Mouse (Mus musculus): ENCODE data around the gene Tpt1.

Tpt1 gene

DNA sequence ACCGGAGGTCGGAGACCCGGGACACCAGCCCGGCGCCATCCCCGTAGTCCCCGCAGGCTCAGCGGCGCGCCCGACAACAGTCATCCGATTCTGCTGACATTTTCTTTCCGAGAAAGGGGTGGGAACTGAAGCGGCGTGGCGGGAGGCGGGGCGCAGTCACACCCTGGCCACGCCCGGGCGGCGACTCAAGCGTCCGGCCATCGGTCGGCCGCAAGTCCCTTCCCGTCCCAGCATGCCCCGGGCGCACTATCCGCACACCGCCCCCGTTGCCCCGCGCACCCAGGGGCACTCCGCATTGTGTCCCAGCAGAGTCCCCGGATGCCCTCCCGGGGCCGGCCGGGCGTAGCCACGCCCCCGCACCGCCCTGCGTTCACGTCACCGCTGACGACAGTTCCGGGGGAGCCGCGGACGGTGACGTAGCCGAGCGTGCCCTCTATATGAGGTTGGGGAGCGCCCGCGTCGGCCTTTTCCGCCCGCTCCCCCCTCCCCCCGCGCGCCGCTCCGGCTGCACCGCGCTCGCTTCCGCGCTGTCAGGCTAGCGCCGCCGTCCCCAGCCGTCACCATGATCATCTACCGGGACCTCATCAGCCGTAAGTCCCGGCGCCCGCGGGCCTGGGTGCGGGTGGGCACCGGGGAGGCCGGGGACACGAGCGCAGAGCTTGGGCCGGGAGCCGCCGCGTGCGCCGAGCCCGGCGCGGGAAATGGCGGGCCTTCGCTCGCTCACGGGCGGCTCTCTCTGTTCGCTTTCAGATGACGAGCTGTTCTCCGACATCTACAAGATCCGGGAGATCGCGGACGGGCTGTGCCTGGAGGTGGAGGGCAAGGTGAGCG lies at the start of gene Tpt1:
Gene Tpt1, plus strand, starts transcription at position 227 of the 831 bp plus-strand sequence.
- peak; percentile 97 for DNase-seq (ENCODE audit: low read depth)

- no peak for DNase-seq (ENCODE audit: low read depth)
Observed at GRCm38 (mm10) chr14:75795918-75796317, 49.0 kb upstream of the Tpt1 start.

DNA sequence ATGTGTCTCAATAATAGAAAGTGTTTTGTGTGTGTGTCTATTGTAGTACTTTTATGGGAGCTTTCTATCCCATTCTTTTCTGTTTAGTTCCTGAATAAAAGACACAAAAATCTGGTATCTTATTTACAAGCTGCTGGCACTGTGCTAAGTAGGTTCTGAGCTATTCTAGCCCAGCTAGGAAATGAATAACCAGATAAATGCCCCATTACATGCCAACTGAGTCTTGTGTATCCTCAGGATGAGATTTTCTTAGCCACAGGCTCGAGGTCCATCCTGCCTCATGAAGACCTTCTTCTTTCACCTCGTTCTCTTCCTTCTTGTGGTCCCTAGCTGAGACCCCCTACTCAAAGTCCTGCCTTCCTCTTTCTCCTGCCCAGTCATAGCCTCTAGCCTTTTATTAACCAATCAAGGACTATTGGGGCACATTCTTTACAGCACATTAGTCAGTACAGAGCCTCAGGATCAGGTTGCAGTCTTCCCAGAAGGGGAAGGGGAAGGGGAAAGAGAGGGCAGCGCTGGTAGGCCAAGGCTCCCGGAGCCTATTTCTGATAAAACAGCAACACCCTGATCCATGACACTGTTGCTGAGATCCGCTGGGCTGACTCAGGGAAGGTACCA lies 47.0 kb upstream of the Tpt1 start:
- DNase-seq (ENCODE audit: low read depth), result no peak

DNA sequence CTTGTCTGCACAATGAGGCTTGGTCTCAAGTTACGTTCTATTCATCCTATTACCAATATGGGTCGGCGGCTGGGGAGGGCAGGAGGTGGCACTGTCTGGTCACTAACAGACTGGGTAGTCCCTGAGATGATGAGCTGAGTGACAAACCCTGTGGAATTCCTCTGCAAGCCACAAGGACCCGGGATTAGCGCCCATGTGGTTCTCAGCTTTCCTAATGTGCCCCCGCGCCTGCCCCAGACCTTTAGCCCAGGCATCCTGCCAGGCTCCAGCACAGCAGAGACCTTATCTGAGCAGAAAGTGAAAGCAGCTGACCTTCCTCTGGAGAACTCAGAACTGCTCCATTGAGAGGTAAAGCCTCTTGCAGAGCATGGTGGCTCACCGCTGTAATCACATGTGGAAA lies 37.1 kb upstream of the Tpt1 start:
- peak; percentile 48 for DNase-seq (ENCODE audit: low read depth)

DNA sequence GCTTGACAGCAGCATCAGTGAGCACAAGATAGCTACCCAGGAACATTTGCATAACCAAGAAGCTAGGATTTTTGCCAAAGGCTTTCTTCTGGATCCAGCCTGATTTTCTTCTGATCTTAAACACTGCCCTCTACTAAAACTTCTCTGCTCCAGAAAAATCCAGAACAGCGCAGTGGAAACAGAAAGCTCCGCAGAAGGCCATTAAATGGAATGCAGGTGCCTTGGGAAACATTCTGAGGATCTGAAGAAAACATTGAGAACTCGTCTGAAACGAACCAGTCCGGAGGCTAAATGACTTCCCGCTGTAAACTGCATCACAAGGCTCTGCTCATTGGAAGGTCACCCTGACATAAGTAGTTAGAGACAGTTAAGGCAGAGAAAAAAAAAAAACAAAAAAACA lies 35.0 kb upstream of the Tpt1 start:
- DNase-seq (ENCODE audit: low read depth), result no peak

DNA sequence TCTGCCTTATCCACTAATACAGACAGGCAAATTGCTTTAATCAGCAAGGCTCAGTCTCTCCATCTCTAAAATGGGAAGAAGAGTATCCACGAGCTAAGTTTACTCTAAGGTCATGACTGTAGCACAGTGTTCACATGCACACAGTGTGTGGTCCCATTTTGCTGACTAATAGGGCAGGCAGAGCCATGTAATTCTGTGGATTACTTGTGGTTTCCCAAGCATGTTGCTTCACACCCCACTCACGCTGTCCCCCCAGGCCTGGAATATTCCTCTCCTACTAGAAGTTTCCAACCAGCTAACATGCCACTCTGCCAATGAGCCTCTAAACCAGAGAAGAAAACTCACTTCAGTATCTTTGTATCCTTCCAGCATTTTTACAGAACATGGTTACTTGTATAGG lies 26.4 kb upstream of the Tpt1 start:
- peak; percentile 59 for DNase-seq (ENCODE audit: low read depth)

GRCm38 (mm10) chr14:75819341-75819740 lies 25.6 kb upstream of the Tpt1 start:
- no peak for DNase-seq (ENCODE audit: low read depth)

- DNase-seq (ENCODE audit: low read depth), result peak; percentile 53
Observed at GRCm38 (mm10) chr14:75820007-75820406, 24.9 kb upstream of the Tpt1 start.

- no peak for DNase-seq (ENCODE audit: low read depth)
Observed at GRCm38 (mm10) chr14:75826851-75827410, 18.0 kb upstream of the Tpt1 start.

DNA sequence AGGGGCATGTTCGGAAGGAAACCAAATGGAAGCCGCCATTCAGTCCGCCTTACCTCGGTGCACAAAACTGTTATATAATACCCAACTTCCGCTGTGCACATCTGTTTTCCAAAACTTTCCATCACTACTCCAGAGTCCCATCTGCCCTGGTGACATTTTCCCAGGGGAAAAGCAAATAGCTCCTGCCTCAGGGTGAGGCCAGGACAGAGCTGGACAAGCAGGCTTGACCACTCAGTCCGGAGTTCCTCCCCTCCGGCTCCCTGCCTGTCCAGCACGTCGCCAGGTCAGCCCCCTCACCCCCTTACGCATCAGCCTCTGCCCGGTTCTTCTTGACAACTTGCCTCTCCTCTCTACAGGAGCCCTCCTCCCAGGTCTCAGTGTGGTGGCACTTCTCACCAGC lies 16.7 kb upstream of the Tpt1 start:
- no peak for DNase-seq (ENCODE audit: low read depth)

GRCm38 (mm10) chr14:75828866-75829806 lies 15.8 kb upstream of the Tpt1 start:
- DNase-seq (ENCODE audit: low read depth), result peak; percentile 83

DNA sequence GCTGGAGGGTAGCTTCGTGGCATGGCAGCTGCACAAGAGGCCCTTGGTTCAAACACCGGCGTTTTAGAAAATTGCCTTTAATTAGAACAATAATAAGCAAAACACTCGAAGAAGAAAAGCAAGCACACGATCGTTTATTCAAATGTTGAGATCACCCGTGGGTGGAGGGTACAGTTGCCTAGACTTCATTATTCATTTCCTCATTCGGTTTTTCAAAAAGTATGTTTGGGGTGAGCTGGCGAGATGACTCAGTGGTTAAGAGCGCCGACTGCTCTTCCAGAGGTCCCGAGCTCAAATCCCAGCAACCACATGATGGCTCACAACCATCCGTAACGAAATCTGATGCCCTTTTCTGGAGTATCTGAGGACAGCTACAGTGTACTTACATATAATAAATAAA lies 15.1 kb upstream of the Tpt1 start:
- DNase-seq (ENCODE audit: low read depth), result peak; percentile 69

DNA sequence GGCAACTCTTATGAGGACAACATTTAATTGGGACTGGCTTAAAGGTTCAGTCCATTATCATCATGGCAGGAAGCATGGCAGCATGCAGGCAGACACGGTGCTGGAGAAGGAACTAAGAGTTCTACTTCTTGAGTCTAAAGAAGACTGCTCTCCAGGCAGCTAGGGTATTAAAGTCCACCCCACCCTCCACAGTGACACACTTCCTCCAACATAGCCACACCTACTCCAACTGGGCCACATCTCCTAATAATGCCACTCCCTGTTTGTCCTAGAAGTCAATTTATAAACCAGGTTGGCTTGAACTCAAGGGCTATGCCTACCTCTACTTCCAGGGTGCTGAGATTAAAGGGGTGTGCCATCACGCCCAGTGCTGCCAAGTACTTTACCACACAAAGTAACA lies 12.9 kb upstream of the Tpt1 start:
- DNase-seq (ENCODE audit: low read depth), result peak; percentile 73

- DNase-seq (ENCODE audit: low read depth), result no peak
Observed at GRCm38 (mm10) chr14:75832982-75833381, 11.9 kb upstream of the Tpt1 start.

DNA sequence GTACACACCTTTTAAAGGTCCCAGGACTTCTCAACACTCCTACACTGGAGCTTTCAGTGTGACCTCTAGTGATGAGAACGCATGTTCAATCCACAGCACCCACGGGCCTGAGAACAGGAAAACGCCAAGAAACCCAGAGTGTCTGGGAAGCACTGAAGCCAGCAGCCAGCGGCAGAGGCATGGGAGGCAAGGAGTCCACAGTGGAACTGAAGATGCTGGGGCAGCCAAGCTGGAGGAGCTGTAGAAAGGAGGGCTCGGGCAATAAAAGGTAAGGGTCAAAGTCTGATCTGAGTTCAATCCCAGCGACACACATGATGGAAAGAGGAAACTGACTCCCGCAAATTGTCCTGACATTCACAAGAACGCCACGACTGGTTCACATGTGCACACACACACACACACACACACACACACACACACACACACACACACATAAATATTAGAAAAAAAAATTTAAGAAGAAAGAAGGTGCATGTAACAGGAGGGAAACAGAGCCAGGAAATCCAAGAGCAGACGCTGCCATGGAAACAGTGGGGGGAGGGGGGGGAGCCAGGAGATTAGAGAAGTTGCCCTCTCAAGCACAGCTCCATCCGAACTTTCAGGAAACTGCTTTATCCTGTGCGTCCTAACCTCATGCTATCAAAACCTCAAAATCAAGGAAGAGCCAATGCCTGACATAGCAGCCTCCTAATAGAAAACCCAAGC lies 11.2 kb upstream of the Tpt1 start:
- no peak for DNase-seq (ENCODE audit: low read depth)

- peak; percentile 100 for DNase-seq (ENCODE audit: low read depth)
Observed at GRCm38 (mm10) chr14:75834251-75834738, 10.6 kb upstream of the Tpt1 start.

DNA sequence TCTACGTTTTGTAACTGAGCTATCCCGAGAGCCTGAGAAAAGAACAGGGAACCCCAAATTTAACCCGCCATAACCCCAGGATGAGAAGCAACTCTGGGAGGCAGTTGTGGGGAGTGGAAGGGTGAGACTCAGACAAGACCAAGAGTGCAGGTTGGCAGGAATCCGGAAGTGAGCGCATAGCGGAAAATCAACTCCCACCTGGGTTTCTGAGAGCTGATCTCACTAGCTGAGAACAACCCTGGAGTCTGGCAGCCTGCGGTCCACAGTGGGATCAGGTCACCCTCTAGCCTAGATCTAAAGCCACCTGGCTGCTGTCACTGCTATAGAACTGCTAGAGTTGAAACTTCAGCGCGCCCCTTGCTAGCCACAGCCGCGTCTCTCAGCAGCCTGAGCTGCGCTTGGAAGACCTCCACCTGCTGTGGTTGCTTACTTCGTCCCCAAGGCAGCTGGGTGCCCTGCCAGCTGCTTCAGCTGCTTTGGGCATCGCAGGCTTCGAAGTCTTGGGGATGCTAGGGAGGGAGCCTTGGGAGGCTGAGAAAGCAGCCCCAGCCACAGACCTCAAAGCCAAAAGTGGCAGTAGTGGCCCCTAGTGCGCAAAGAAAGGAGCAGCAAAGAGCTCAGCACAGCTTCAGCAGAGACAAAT lies 10.0 kb upstream of the Tpt1 start:
- peak; percentile 72 for DNase-seq (ENCODE audit: low read depth)

DNA sequence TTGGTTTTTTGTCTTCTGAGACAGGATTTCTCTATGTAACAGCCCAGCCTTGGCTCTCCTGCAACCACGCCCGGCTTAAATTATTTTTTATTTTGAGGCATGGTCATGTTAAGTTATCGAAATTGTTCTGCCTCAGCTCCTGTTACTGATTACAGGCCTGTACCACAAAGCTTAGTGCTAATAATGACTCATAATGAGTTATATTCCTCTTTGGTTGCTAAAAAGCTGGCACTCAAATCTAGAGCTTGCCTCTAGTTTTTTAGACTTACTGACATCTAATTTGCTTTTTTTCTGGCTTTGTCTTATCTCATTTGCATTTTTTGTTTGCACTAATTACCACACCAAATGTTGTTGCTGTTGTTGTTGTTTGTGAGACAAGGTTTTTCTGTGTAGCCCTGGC lies 8.3 kb upstream of the Tpt1 start:
- peak; percentile 45 for DNase-seq (ENCODE audit: low read depth)

GRCm38 (mm10) chr14:75837048-75837916 lies 7.6 kb upstream of the Tpt1 start:
- no peak for DNase-seq (ENCODE audit: low read depth)

- DNase-seq (ENCODE audit: low read depth), result peak; percentile 80
Observed at GRCm38 (mm10) chr14:75841758-75842157, 3.1 kb upstream of the Tpt1 start.

Measured in 416B (cell line).